Mouse (Mus musculus) hindbrain, embryonic 13.5 days (tissue): ENCODE results near the gene Tex13b. TPM values are rescaled to one million over a fixed set of nuclear protein-coding genes. Genes with fewer than 3 reads are reported as not detected.
"Not testable (repeated sequence)": the region's sequence is repeated elsewhere in the genome, so short reads cannot be mapped to it uniquely, and the experiment has no call there.

Experiments
- ATAC-seq: fragments of 200-750 bp; cut with Nextera tagmentation; 2 replicates; pipeline ENCODE4 v1.8.0; 2017; ENCODE audit warnings: moderate TSS enrichment; ENCODE audit not compliant: low FRiP score
- H3K27ac ChIP-seq: fragments of 300-500 bp; sonication (generic); 2 replicates; pipeline ENCODE4 v1.5.1; 2015; ENCODE audit warnings: inconsistent platforms, mild to moderate bottlenecking, moderate library complexity
- H3K27me3 ChIP-seq: fragments of 300-500 bp; sonication (generic); 2 replicates; pipeline ENCODE4 v1.6.1; 2015; ENCODE audit warnings: mild to moderate bottlenecking, inconsistent platforms
- H3K36me3 ChIP-seq: fragments of 300-500 bp; sonication (generic); 2 replicates; pipeline ENCODE4 v1.6.1; 2015; ENCODE audit warnings: mild to moderate bottlenecking, inconsistent platforms
- H3K4me1 ChIP-seq: fragments of 300-500 bp; sonication (generic); replicated peaks from 2 replicates; pipeline ENCODE4 v1.6.1; 2015; ENCODE audit warnings: inconsistent platforms
- H3K4me2 ChIP-seq: fragments of 300-500 bp; sonication (generic); 2 replicates; pipeline ENCODE4 v1.6.1; 2015; ENCODE audit warnings: inconsistent platforms, mild to moderate bottlenecking, moderate library complexity
- H3K4me3 ChIP-seq: fragments of 300-500 bp; sonication (generic); 2 replicates; pipeline ENCODE4 v1.5.1; 2015; ENCODE audit warnings: mild to moderate bottlenecking, inconsistent platforms
- H3K9ac ChIP-seq: fragments of 300-500 bp; sonication (generic); 2 replicates; pipeline ENCODE4 v1.6.1; 2015; ENCODE audit warnings: mild to moderate bottlenecking, inconsistent platforms
- H3K9me3 ChIP-seq: fragments of 300-500 bp; sonication (generic); 2 replicates; pipeline ENCODE4 v1.6.1; 2016; ENCODE audit warnings: inconsistent platforms
- WGBS: fragments of 180-500 bp; shearing (Covaris S2); methylation state at CpG from one replicate; pipeline ENCODE4 v1.1.7; 2015; 5-methylcytosine and 5-hydroxymethylcytosine counted together
- polyA plus RNA-seq: library from polyadenylated mRNA; unstranded; fragments of >200 nt; fragmentation: Nextera tagmentation; extraction: Ambion mirVana; gene quantifications from 2 replicates; pipeline ENCODE4 v1.2.1, GENCODE M21; 2015

The Tex13b gene
- polyA plus RNA-seq, result not detected in 2 replicates

GRCm38 (mm10) chrX:140813312-140814006 is at the start of gene Tex13b:
Tex13b (minus strand) TSS chrX:140813433.
- no peak for ATAC-seq
- Histone ChIP-seq H3K9ac (no peak within 1 kb of the TSS), H3K27me3 (0 out of 2 replicates have a peak, but pooled peaks cover 4% of the 10 kb centered on the region), H3K27ac (no peak within 1 kb of the TSS), H3K36me3 (no peaks in the 10 kb centered on the region), H3K9me3 (no peaks in the 10 kb centered on the region), H3K4me3 (no peak within 1 kb of the TSS), H3K4me1 (no peaks in the 10 kb centered on the region), H3K4me2 (no peak within 1 kb of the TSS)
- WGBS, result 93% methylated on average over 22 of the region's 22 CpGs

GRCm38 (mm10) chrX:140862760-140863159 is 49.5 kb upstream of the Tex13b start:
- no peaks in the 10 kb centered on the region for H3K4me1 ChIP-seq
- ATAC-seq, result no peak
- no peak overlapping the region for H3K27ac ChIP-seq
- no peaks in the 10 kb centered on the region for H3K36me3 ChIP-seq
- no peak overlapping the region for H3K9ac ChIP-seq
- WGBS, result 87% methylated on average over 6 of the region's 6 CpGs
- H3K27me3 ChIP-seq, result peaks cover 9% of the 10 kb centered on the region; the same call in 1 of the 2 replicates
- H3K4me3 ChIP-seq, result no peak overlapping the region
- no peaks in the 10 kb centered on the region for H3K9me3 ChIP-seq
- no peak overlapping the region for H3K4me2 ChIP-seq

- peaks cover 7% of the 10 kb centered on the region; the same call in 1 of the 2 replicates for H3K27me3 ChIP-seq
- H3K27ac ChIP-seq, result no peak overlapping the region
- no peak overlapping the region for H3K9ac ChIP-seq
- 48% methylated on average over 2 of the region's 2 CpGs for WGBS
- H3K4me1 ChIP-seq, result no peaks in the 10 kb centered on the region
- no peaks in the 10 kb centered on the region for H3K9me3 ChIP-seq
- ATAC-seq, result no peak
- H3K4me3 ChIP-seq, result no peak overlapping the region
- H3K36me3 ChIP-seq, result no peaks in the 10 kb centered on the region
- H3K4me2 ChIP-seq, result no peak overlapping the region
Measured at GRCm38 (mm10) chrX:140857445-140857844, 44.2 kb upstream of the Tex13b start.

- not testable (repeated sequence) for H3K9ac ChIP-seq, H3K9me3 ChIP-seq, H3K4me3 ChIP-seq, H3K27ac ChIP-seq, H3K4me1 ChIP-seq, H3K36me3 ChIP-seq, ATAC-seq, H3K4me2 ChIP-seq, H3K27me3 ChIP-seq
- whole genome bisulfite sequencing, result 65% methylated on average over 5 of the region's 5 CpGs
Measured at GRCm38 (mm10) chrX:140857040-140857439, 43.8 kb upstream of the Tex13b start.

- no peak overlapping the region for H3K27ac ChIP-seq
Measured at GRCm38 (mm10) chrX:140854561-140854960, 41.3 kb upstream of the Tex13b start.

GRCm38 (mm10) chrX:140845401-140845800 is 32.2 kb upstream of the Tex13b start:
- not testable (repeated sequence) for H3K9ac ChIP-seq, H3K4me2 ChIP-seq, H3K36me3 ChIP-seq, ATAC-seq, H3K4me3 ChIP-seq, H3K27ac ChIP-seq, H3K4me1 ChIP-seq, H3K9me3 ChIP-seq
- 86% methylated on average over 1 of the region's 1 CpGs for WGBS
- peaks cover 23% of the 10 kb centered on the region; the same call in 1 of the 2 replicates for H3K27me3 ChIP-seq

More at GRCm38 (mm10) chrX:140854561-140854960, 41.3 kb upstream of the Tex13b start:
- Histone ChIP-seq H3K27me3 (peaks cover 11% of the 10 kb centered on the region; the same call in 1 of the 2 replicates), H3K4me2 (no peak overlapping the region), H3K4me3 (no peak overlapping the region), H3K4me1 (no peaks in the 10 kb centered on the region), H3K36me3 (no peaks in the 10 kb centered on the region), H3K9me3 (no peaks in the 10 kb centered on the region), H3K9ac (no peak overlapping the region)
- ATAC-seq, result no peak
- 83% methylated on average over 3 of the region's 3 CpGs for WGBS

- ATAC-seq, result no peak
- peaks cover 41% of the 10 kb centered on the region; the same call in 1 of the 2 replicates for H3K27me3 ChIP-seq
Measured at GRCm38 (mm10) chrX:140839887-140840286, 26.7 kb upstream of the Tex13b start.

GRCm38 (mm10) chrX:140838077-140838476 is 24.8 kb upstream of the Tex13b start:
- ATAC-seq, result no peak
- H3K27me3 ChIP-seq, result peaks cover 41% of the 10 kb centered on the region; the same call in 1 of the 2 replicates
- H3K36me3 ChIP-seq, result no peaks in the 10 kb centered on the region
- H3K27ac ChIP-seq, result no peak overlapping the region
- no peaks in the 10 kb centered on the region for H3K4me1 ChIP-seq
- H3K4me2 ChIP-seq, result no peak overlapping the region
- no peak overlapping the region for H3K4me3 ChIP-seq
- H3K9me3 ChIP-seq, result no peaks in the 10 kb centered on the region
- no peak overlapping the region for H3K9ac ChIP-seq
- WGBS, result 78% methylated on average over 3 of the region's 3 CpGs

More at GRCm38 (mm10) chrX:140839887-140840286, 26.7 kb upstream of the Tex13b start:
- H3K4me2 ChIP-seq, result no peak overlapping the region
- H3K9me3 ChIP-seq, result no peaks in the 10 kb centered on the region
- no peak overlapping the region for H3K27ac ChIP-seq
- no peak overlapping the region for H3K4me3 ChIP-seq
- WGBS, result 68% methylated on average over 4 of the region's 4 CpGs
- no peak overlapping the region for H3K9ac ChIP-seq
- H3K4me1 ChIP-seq, result no peaks in the 10 kb centered on the region
- no peaks in the 10 kb centered on the region for H3K36me3 ChIP-seq

- H3K4me3 ChIP-seq, result no peak overlapping the region
- peaks cover 25% of the 10 kb centered on the region; the same call in 1 of the 2 replicates for H3K27me3 ChIP-seq
- no peak overlapping the region for H3K9ac ChIP-seq
- WGBS, result 72% methylated on average over 4 of the region's 4 CpGs
- H3K9me3 ChIP-seq, result no peaks in the 10 kb centered on the region
- no peaks in the 10 kb centered on the region for H3K4me1 ChIP-seq
- ATAC-seq, result no peak
- H3K36me3 ChIP-seq, result no peaks in the 10 kb centered on the region
- H3K4me2 ChIP-seq, result no peak overlapping the region
- no peak overlapping the region for H3K27ac ChIP-seq
Measured at GRCm38 (mm10) chrX:140831706-140832105, 18.5 kb upstream of the Tex13b start.

GRCm38 (mm10) chrX:140822295-140822694 is 9.1 kb upstream of the Tex13b start:
- Histone ChIP-seq H3K27me3 (peaks cover 5% of the 10 kb centered on the region; the same call in 1 of the 2 replicates), H3K27ac (no peak overlapping the region), H3K36me3 (no peaks in the 10 kb centered on the region), H3K4me1 (no peaks in the 10 kb centered on the region), H3K9me3 (no peaks in the 10 kb centered on the region), H3K4me3 (no peak overlapping the region), H3K4me2 (no peak overlapping the region), H3K9ac (no peak overlapping the region)
- WGBS, result 88% methylated on average over 17 of the region's 17 CpGs
- no peak for ATAC-seq

GRCm38 (mm10) chrX:140805340-140805739 is 7.9 kb downstream of the Tex13b start:
- ATAC-seq, result no peak
- H3K4me2 ChIP-seq, result no peak overlapping the region
- no peak overlapping the region for H3K27ac ChIP-seq
- no peaks in the 10 kb centered on the region for H3K9me3 ChIP-seq
- H3K9ac ChIP-seq, result no peak overlapping the region
- H3K4me1 ChIP-seq, result no peaks in the 10 kb centered on the region
- WGBS, result 69% methylated on average over 2 of the region's 2 CpGs
- peaks cover 30% of the 10 kb centered on the region for H3K27me3 ChIP-seq
- no peaks in the 10 kb centered on the region for H3K36me3 ChIP-seq
- no peak overlapping the region for H3K4me3 ChIP-seq

GRCm38 (mm10) chrX:140769794-140770193 is 43.4 kb downstream of the Tex13b start:
- no peaks in the 10 kb centered on the region for H3K36me3 ChIP-seq
- ATAC-seq, result no peak
- 87% methylated on average over 1 of the region's 1 CpGs for WGBS

More at GRCm38 (mm10) chrX:140769794-140770193, 43.4 kb downstream of the Tex13b start:
- no peak overlapping the region for H3K4me2 ChIP-seq
- peaks cover 23% of the 10 kb centered on the region; the same call in 1 of the 2 replicates for H3K27me3 ChIP-seq
- H3K9me3 ChIP-seq, result no peaks in the 10 kb centered on the region
- no peak overlapping the region for H3K9ac ChIP-seq
- H3K4me3 ChIP-seq, result no peak overlapping the region
- no peaks in the 10 kb centered on the region for H3K4me1 ChIP-seq
- H3K27ac ChIP-seq, result no peak overlapping the region
